Mouse (Mus musculus): ENCODE results near the gene Tmco4.
A peak's percentile ranks its signal among the peaks of the same experiment; 100 is the strongest.

Tmco4 gene

DNA sequence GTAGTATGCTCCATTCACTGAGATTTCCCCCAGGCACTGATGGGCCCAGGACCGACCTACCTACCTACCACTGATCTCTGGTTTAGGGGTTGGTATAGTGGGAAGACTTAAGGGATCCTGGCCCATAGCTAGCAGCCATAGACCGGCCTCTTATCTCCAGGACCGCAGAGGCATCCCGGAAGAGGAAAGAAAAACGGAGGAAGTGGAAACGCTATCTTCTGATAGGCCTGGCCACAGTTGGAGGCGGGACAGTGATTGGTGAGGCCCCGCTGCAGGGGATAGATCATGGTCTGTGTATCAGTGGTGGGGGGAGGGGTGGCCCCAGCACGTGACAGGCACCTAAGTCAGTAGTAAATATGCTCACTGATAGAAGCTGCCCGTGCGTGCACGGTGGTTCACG lies 46.7 kb downstream of the Tmco4 start:
- no peak for DNase-seq (ENCODE audit: low spot score in 2 of 2)

DNA sequence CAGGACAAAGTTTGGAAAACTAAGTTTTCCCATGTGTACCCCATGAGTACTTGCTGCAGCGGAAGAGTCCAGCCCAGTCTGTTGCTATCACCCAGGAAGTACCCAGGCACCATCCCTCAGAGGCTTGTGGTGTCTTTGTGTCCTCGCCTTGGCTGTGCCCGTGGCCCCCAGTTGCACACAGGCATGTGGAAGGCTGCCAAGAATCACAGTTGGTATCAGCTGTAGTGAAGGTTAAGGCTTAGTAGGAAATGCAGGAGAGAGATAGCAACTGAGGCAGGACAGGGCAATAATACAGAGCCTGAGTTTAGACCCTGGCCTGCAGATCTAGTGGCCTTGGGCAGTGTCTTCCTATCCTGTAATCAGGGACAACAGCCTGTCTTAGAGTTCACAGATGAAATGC lies 47.7 kb downstream of the Tmco4 start:
- no peak for DNase-seq (ENCODE audit: low spot score in 2 of 2)

DNA sequence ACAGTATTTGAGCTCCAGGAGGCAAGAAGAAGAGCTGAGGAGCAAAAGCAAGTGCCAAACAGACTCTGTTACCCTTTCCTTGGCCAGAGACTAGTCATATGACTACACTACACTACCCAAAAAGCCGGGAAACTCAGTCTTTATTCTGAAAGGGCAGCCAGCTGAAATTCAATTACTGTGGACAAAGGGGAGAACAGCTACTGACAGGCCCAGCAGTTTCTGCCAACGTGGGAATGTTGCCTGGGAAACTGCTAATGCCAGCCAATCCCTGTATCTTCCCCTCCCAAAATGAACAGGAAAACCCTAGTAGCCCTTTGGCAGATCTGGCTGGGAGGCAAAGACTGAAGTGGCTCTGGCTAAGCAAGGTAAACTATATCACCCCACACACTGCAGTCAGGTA lies 51.7 kb downstream of the Tmco4 start:
- DNase-seq (ENCODE audit: low spot score in 2 of 2) = peak; percentile 56 to 73

DNA sequence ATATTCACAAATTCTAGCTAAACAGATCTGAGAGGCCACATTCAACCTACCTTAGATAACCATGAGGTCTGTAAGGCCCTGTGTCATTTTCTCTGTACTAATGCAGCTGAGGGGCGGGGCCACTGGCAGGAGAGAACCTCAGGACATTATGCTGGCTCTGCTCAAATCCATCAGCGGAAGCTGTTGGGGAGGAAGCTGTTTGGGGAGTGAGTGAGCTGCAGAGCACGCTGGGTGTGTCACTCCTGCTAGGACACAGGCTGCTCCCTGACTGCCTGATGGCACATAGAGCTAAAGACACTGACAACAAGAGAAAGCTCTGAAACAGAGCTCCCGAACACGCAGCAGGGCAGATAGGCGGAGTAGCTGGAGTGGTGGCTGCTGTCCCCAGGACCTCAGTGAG lies 58.0 kb downstream of the Tmco4 start:
- no peak for DNase-seq (ENCODE audit: low spot score in 2 of 2)

DNA sequence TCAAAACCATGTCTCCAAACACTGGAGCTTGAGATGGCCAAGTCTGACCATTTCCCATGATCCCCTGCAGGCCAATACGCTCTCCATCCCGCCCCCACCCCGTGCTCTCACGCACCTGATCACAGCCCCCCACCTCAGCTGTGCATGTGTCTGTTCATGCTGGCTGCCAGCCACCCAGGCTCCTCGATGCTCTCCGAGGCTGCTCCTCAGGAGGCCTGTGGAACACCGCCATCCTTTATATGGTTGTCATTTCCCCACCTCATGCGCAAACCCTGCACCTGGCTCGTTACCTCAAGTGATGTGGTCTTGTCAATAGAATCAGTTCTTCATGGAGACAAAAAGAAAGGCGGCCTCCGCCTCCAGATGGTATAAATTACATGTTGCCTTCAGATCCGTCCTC lies 59.8 kb downstream of the Tmco4 start:
- DNase-seq (ENCODE audit: low spot score in 2 of 2) = no peak

DNA sequence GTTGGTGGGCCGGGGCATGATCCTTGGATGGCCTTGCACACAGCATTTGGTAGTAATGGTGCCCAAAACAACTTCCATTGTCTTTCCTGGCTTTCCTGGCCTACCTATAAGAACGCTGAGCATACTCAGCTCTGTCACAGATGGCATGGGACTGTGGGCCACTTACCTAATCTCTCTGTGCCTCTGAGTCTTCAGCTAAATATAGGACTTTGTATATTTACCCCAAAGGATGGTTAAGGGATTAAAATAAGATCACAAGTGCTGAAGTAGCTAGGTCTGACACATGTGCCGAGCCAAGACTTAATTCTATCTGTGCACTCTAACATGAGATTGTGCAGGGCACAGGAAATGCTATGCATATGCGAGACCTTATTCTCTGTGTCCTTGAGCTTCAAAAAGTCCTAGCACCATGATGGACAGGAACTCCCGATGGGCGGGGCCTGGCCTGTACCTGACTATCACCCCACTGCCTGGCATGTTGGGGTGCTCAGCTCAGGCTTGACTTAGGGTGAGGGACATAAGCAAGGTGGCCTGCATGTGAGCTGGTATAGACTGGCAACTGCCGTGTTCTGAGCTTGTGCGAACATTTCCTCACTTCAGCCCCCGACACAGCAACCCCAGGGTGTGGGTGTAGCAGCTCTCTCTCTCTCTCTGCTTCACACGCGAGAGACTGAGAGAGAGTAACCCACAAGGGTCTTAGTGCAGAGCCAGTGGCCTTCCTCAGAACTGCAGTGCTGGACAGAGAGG lies 60.7 kb downstream of the Tmco4 start:
- peak in 1 of 2 experiments; percentile 52 for DNase-seq (ENCODE audit: low spot score in 2 of 2)

DNA sequence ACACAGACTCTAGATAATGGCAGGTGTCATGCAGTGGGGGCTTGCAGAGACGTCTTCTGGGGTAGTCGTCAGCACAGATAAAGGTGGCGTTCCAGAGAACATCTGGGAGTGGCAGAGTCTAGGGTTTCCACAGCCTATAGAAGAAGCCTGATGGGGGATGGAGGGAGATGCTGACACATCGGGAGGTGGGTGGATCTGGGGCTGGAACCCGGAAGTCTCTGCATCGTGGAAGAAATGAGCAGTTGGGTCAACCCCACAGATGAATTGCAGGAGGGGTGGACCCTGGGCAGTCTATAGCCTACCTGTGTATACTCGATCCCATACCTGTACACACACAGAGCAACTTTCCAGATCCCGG lies 61.3 kb downstream of the Tmco4 start:
- no peak for DNase-seq (ENCODE audit: low spot score in 2 of 2)

DNA sequence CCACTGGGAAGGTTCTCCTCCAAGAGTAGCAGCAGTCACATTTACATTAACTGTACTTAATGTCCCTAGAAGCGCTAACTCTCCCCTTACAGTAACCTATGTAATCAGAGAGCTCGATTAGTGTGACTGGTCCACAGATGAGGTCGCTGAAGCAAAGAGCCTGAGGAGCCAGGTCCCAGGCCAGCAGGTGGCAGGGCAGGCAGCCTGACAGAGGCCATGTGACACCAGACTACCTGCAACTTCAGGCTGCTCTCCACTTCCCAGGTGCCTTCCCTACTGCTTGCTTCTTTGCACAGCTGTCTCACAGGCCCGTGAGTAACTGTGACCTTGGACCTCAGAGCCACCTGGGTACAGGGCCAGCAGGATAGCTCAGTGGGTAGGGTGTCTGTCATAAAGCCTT lies 61.9 kb downstream of the Tmco4 start:
- DNase-seq (ENCODE audit: low spot score in 2 of 2) = no peak

DNA sequence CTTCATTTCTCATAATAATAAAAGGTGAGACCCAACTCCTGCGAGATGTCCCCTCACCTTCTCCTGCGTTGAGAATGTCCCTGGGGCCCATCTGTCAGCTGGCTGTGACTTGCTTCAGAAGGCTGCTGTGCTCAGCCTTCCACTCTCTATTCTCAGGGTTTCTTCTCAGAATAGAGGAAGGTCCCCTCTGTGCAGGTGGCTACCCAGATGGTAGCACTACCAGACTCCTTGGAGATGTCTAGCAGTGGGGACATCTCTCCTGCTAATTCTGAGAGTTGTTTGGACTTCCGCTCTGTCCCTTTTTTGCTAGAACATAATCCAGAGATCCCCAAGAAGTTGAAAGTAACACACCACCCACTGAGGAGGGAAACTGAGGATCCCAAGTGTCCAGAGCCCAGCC lies 62.3 kb downstream of the Tmco4 start:
- DNase-seq (ENCODE audit: low spot score in 2 of 2) = no peak

DNA sequence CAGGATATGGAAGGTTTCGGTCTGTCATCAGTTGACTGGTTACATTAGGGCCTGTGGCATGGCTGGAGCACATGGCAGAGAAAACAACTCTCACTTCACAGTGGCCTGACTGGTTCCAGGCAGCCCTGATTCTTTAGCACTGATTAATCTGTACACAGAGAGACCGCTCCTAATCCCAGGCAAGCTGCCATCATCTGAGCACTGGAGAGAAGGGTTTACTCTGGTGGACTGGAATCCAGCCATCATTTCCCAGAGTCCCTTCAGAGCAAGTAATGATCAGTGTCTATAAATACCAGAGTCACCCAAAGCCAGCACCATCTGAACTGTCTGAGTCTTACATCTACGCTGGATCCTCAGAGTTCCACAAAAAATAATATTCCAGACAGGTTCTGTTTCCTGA lies 63.1 kb downstream of the Tmco4 start:
- DNase-seq (ENCODE audit: low spot score in 2 of 2) = no peak

DNA sequence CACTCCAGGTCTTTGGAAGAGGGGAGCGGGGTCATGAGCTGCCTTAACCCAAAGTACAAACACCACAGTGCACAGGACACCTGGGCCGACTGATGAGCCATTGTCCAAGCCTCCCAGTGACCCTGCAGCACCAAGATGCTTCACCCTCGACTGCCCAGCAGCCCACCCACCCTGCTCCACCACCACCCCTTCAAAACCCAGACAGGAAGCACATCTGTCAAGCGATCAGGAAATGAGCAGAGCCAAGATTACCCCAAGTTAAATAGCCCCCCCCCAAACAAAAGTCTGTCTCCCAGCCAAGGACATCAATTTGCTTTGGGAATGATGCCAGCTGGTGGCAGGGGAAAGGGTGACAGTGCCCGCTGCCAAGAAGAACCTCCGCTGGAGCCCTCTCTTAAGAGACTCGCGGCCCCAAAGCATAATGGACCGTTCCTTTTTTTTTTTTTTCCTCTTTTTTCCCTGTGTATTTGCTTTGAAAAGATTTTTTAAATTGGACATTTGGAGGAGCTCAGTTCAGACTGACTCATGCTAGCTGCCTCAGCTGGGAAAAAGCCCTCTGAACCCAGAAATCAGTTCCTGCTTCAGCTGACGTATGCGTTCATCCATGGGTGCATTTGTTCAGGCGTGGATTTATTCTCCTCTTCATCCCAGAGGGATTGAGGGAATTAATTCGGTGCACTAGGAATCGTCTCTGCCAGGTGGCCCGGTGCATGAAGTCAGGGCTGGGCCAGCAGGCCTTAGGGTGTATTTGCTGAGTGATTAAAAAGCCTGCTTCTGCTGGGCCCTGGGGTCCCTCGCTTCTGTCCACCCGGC lies 65.3 kb downstream of the Tmco4 start:
- DNase-seq (ENCODE audit: low spot score in 2 of 2) = no peak

DNA sequence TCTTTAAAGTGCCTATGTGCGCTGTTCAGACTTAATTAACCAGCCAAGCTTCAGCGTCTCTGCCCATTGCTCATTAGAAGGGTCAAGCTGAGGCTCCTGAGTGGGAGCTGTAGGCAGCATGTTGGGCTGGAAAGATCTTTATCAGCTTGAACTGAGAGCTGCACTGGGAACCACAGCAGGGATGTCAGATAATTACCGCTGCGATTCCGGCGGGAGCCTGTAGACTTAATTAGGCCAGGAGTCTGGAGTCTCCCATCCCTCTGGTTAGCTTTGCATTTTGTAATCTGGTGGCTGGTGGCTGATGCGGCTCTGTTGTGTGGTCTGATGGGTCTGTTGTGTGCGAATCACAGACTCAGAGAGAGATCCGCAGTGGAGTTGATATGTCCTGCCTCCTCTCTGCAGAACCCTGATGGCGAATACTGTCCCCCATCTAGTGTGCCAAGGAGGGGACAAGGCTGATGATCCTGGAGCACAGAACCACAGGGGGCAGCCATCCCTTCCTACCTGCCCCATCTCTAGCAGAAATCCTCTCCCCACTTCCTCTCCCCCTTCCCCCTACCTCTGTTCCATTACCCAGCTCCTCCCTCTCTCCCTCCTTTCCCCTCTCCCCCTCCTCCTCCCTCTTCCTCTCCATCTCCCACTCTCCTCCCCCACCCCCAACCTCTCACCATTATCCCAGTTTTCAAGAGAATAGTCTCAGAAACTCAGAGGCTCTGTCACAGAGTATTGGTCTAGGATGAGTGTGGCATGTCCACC lies 67.6 kb downstream of the Tmco4 start:
- DNase-seq (ENCODE audit: low spot score in 2 of 2) = no peak

DNA sequence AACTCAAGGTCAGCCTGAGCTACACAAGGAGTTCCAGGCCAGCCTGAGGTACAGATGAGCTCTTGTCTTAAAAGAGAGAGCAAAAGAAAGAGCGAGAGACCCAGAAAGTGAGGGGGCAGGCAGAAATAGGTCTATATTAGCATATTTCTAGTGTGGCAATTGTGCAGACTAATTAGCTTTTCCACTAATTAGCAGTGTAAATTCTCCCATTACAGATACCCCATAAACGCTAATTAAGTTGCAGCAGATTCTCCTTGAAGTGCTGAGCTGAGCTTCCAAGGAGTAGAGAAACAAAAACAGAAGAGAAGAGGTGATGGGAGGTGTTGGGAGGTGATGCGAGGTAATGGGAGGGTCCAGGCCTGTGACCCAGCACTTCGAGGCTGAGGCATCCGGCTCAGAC lies 69.9 kb downstream of the Tmco4 start:
- DNase-seq (ENCODE audit: low spot score in 2 of 2) = no peak

DNA sequence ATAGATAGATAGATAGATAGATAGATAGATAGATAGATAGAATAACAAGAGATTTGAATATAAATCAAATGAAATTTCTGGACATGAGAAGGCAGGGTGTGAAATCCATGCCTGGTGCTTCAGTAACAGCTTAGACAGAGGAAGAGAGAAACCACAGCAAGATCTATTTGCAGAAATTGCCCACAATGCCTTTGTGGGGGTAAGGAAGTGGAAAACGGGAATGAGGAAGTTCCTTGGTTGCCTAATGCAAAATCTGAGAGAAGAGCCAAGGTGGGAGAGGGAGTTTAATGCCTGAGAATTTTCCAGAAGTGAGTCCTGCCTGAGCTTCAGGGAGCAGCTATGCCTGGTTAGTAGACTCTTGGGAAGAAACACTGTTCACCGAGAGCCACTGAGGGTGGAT lies 70.9 kb downstream of the Tmco4 start:
- no peak for DNase-seq (ENCODE audit: low spot score in 2 of 2)

DNA sequence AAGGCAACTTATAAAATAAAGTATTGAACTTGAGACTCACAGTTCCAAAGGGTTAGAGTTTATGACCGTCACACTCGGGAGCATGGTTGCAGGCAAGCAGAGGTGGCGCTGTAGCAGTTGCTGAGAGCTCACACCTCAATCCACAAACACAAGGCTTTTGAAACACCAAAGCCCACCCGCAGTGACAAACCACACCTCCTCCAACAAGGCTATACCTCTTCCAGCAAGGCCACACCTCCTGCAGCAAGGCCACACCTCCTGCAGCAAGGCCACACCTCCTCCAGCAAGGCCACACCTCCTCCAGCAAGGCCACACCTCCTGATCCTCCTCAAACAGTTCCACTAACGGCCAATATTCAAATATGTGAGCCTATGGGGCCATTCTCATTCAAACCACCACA lies 71.9 kb downstream of the Tmco4 start:
- no peak for DNase-seq (ENCODE audit: low spot score in 2 of 2)

DNA sequence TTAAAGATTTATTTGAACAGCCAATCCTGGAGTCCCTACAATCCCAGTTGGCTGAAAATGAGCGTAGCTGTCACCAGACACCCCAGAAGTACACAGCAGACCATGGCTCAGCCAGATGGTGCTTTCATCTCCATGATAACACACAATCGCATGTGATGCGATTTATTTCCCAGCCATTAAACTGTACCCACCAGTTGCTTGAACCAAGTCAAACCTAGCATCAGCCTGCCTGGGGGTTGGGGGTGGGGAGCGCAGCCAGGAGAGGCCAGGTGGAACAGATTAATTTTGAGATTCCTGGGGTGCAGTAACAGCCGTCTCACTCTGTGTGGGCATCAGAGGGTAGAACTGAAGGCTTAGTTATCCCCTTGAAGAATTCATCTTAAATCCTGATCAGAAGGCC lies 73.7 kb downstream of the Tmco4 start:
- DNase-seq (ENCODE audit: low spot score in 2 of 2) = no peak

DNA sequence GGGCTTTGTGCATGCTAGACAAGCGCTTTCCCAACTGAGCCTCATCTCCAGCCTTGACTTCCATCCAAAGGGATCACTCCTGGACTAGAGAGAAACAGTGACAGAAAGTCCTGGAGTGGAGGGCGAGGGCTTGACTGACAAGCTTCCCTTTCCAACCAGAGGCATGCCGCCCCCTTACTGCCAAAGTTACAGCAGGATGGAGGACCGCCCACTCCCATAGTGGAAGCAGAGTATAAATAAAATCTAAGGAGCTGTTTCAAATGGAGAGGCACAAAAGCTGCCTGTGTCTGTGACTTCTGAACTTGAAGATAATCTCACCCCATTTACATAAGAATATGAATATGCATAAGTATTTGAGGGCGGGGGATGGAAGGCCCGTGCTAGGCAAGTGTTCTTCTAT lies 75.8 kb downstream of the Tmco4 start:
- no peak for DNase-seq (ENCODE audit: low spot score in 2 of 2)

DNA sequence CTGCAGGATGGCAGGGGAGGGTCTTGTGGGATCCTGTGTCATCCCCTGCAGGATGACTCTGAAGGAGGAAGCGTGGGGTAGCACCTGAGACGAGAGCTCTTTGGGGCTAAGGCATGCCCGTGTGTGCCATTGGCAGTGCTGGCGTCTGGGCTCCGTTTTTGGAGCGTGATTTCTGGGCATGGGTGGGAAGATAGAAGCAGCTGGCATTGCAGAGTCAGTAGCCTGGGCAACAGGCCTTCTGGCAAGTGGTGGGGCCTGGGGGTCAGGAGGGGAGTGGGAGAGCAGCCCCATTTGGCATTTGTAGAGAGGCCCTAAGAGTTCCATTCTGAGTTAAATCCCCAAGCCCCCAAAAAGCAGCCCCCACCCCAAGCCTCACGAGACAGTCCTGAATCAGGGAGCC lies 80.1 kb downstream of the Tmco4 start:
- DNase-seq (ENCODE audit: low spot score in 2 of 2) = no peak

DNA sequence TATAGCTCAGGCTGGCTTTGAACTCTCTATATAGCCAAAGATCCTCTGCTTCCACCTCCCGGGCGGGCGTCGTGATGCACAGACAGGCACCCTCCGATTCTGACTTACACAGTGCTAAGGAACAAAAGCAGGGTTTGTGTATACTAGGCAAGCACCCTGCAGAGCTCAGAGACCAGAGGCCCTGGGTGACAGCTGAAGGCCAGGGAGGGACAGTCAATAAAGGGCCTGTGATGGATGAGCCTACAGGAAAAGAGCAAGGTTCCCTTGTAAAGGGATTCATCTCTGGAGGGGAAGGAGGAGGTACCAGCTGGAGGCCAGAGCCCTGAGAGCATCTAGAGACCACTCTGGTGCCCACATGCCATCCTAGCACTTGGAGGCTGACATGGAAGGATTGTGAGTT lies 80.7 kb downstream of the Tmco4 start:
- DNase-seq (ENCODE audit: low spot score in 2 of 2) = no peak

DNA sequence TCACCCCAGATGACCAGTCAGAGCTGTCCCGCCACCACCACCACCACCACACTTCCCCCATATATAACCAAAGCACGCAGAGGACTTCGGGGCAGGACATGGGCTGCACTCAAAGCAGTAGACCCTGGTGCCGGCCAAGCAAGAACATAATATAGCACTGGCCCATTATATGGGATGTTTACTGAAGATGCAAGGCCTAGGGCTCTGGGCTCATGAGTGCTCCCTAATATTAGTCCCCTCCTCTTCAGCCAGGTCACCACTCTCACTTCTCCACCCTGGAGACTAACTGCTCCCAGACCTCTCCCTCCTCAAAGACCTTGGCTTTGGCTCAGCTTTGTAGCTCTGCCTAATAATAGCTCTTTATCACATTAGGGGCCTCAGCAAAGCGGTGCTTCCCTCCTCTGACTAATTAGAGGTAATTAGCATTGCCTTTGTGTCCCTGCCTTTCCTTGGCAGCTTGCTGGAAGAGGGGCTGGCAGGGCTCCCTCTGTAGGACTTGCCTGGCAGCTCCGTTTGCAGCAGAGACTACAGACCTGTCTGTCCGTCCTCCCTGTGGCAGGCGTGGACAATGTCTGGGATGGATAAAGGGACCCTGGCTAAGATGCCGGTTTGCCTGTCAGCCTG lies 81.7 kb downstream of the Tmco4 start:
- peak; percentile 57 to 62 for DNase-seq (ENCODE audit: low spot score in 2 of 2)

DNA sequence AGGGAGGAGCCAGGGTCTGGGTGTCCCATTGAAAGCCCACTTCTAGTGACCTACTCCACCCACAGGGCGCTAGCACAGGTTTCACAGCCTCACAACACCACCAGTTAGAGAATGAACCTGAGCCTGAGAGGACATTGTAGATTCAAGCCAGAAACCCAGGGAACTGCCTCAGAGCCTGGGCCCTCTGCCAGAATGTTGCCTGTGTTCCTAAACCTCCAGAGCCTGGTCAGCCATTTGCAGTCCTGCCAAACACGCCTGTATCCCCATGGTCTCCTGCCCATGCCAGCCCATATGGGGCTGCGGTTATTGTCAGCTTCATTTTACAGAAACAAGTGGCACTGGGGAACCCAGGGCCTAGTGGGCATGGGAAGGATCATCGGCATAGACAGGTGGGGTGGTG lies 82.6 kb downstream of the Tmco4 start:
- no peak for DNase-seq (ENCODE audit: low spot score in 2 of 2)

DNA sequence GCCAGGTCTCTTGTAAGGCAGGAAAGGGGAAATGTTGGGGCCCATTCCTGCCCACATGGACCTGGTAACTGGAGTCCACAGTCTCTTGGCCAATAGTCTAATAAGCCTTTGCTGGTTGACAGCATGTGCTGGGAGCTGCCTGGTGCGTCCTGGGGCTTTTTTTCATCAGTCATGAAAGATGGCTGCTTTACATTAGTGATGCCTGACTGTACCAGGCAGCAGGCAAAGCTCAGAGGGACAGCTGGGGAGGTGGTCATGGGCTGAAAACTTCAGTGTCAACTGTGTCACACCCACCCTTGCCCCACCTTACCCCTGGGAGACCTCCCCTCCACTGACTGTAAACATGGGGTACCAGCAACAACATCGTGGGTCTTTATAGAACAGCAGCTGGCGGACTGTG lies 83.1 kb downstream of the Tmco4 start:
- no peak for DNase-seq (ENCODE audit: low spot score in 2 of 2)
